8 mouse cellular contexts compared by ENCODE assay signal in the genomic region with DNA sequence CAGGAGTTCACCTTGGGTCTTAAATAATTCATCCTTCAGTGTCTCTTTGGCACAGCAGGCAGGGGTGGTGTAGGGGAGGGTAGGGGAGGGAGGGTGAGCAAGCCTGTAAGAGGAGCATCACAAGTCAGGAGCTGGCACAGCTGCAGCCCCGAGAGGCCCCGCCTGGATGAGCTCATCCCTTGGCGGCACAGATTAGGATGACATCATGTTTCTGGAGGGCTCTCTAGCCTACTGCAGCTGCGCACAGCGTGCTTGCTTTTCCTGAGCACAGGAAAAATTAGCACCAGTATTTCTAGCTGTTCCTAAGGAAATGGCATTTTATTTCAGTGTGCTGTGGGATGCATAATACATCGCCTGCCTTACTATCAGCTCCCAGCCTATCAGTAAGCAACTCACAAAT.
DNase-seq lines count a peak whose midpoint lies in the region; ATAC-seq and TF ChIP-seq lines count a peak whose summit lies in the region.

No protein-coding gene starts in this region.

- intact Hi-C loops in heart, postnatal 36 days (cut with DNase I), result no loop called here

- H3K27ac ChIP-seq in liver, postnatal 0 days (ENCODE audit: low read depth), result no peak overlapping the region
- H3K27ac ChIP-seq in neural tube, embryonic 15.5 days (replicated peaks), result peak overlapping the region; percentile 76

- H3K4me1 ChIP-seq in liver, postnatal 0 days (ENCODE audit: insufficient read depth), result peaks cover 8% of the 10 kb centered on the region; the same call in 1 of the 2 replicates
- peaks cover 47% of the 10 kb centered on the region for H3K4me1 ChIP-seq in neural tube, embryonic 15.5 days

- TF ChIP-seq EP300 in liver, postnatal 0 days (IDR thresholded peaks at IDR 0.05; ENCODE audit: low read depth), result no peak

- in situ Hi-C loops in Patski (cut with MboI; ENCODE audit: low pct_unique_long_range_greater_than_20kb), result no loop called here

- TF ChIP-seq CTCF in Patski (IDR thresholded peaks at IDR 0.05), result no peak
- TF ChIP-seq CTCF in liver, postnatal 0 days (IDR thresholded peaks at IDR 0.05; ENCODE audit: low read depth), result no peak

- peak; percentile 94 for DNase-seq in Patski (ENCODE audit: low read depth, low spot score)
- DNase-seq in cerebellum, adult 8-10 months, result peak; percentile 87
- DNase-seq in heart, postnatal 36 days, result peak; percentile 89 to 91
- DNase-seq in layer of hippocampus, adult 18-20 months (ENCODE audit: low spot score in 2 of 2), result peak; percentile 88 to 96
- DNase-seq in liver, postnatal 0 days, result peak; percentile 81
- peak; percentile 37 for DNase-seq in urinary bladder, postnatal 10 days (ENCODE audit: low spot score)

- peak; percentile 97 for ATAC-seq in Patski
- peak; percentile 96 for ATAC-seq in frontal cortex, adult (ENCODE audit: low TSS enrichment)
- ATAC-seq in liver, postnatal 0 days, result peak; percentile 99
- peak; percentile 97 for ATAC-seq in neural tube, embryonic 15.5 days (ENCODE audit: low FRiP score)

- H3K4me2 ChIP-seq in liver, postnatal 0 days (ENCODE audit: low read depth, low read length), result no peak overlapping the region
- peak overlapping the region; percentile 31 for H3K4me2 ChIP-seq in neural tube, embryonic 15.5 days

- H3K4me3 ChIP-seq in liver, postnatal 0 days (ENCODE audit: low read depth, low read length), result no peak overlapping the region
- no peak overlapping the region for H3K4me3 ChIP-seq in neural tube, embryonic 15.5 days (replicated peaks)

- no peaks in the 10 kb centered on the region for H3K9me3 ChIP-seq in liver, postnatal 0 days (ENCODE audit: low read length)
- H3K9me3 ChIP-seq in neural tube, embryonic 15.5 days (replicated peaks), result no peaks in the 10 kb centered on the region

- CTCF ChIA-PET in Patski (lab: Charles Lee), result interaction anchor here (0.6 to 1.1 kb wide), 2 partner anchors 12 to 16 kb away, joined by 3 read pairs; no protein-coding TSS in a partner anchor

- H3K9ac ChIP-seq in liver, postnatal 0 days (replicated peaks), result no peak overlapping the region
- H3K9ac ChIP-seq in neural tube, embryonic 15.5 days (replicated peaks), result no peak overlapping the region

- POLR2A ChIA-PET in Patski (lab: Charles Lee), result interaction anchor here (0.9 kb wide), 1 partner anchor 165 kb away, joined by 3 read pairs; no protein-coding TSS in a partner anchor

- no peaks in the 10 kb centered on the region for H3K36me3 ChIP-seq in liver, postnatal 0 days (replicated peaks; ENCODE audit: insufficient read depth, low read length)
- H3K36me3 ChIP-seq in neural tube, embryonic 15.5 days, result no peaks in the 10 kb centered on the region

- H3K27me3 ChIP-seq in Patski, result no peaks in the 10 kb centered on the region
- no peaks in the 10 kb centered on the region for H3K27me3 ChIP-seq in liver, postnatal 0 days (ENCODE audit: insufficient read depth, low read length)
- no peaks in the 10 kb centered on the region for H3K27me3 ChIP-seq in neural tube, embryonic 15.5 days (replicated peaks)

- 18% methylated on average over 6 of the region's 6 CpGs for WGBS in liver, postnatal 0 days (ENCODE audit: insufficient replicate concordance)
- 4% methylated on average over 6 of the region's 6 CpGs for WGBS in neural tube, embryonic 15.5 days

Comparison
In these comparisons a context has a peak if more than half of its experiments do, and no peak if none do; other contexts are left out.
1. DNase-seq: peak in every context shown above with its lines; median percentile 94 in Patski; 92 in layer of hippocampus, adult 18-20 months; 90 in heart, postnatal 36 days; 87 in cerebellum, adult 8-10 months; 81 in liver, postnatal 0 days; 37 in urinary bladder, postnatal 10 days.